ENCODE assay signal across 8 mouse cellular contexts in the genomic region with DNA sequence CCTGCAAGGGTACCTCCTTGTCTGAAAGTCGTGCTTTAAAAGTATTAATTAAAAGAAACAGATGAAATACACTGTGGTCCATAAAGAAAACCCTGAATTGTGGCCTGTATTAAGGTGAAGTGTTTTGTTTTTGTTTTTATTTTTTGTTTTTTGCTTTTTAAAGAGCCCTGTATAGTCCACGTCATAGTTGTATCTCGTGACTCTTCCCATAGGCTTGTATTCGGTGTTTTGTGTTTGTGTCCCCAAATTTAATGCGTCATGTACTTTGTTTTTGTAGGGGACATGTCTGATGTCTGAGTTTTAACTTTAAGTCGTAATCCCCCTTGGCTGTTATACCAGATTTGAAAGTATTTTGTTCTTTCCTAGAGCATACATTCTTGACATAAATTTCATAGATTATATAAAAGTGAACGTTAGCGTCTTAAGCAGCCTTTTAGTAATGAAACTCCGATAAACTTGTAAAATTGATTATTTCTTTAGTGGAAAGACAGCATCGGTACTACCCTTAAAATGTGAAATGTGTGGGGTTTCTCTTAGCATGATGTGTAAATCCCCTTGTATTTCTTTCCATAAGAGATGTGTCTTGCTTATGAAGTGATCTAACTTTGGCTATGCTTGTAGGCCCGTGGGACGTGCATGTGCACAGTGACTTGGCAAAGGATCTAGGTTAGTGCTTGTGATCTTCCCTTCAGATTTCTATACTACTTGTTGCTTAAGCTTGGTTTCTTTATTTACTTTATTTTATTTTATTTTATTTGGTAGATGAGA. TPM values are rescaled to one million over a fixed set of nuclear protein-coding genes. Genes with fewer than 3 reads are reported as not detected.
DNase-seq lines count a peak whose midpoint lies in the region; ATAC-seq and TF ChIP-seq lines count a peak whose summit lies in the region.

No protein-coding gene starts in this region.

- H3K4me1 ChIP-seq in lung, embryonic 14.5 days (ENCODE audit: insufficient read depth) = peaks cover 7% of the 10 kb centered on the region; the same call in 1 of the 2 replicates
- peaks cover 7% of the 10 kb centered on the region for H3K4me1 ChIP-seq in intestine, embryonic 16.5 days (ENCODE audit: control insufficient read depth, insufficient read depth, low read length)
- H3K4me1 ChIP-seq in neural tube, embryonic 15.5 days = peaks cover 26% of the 10 kb centered on the region

- peak overlapping the region; percentile 93 for H3K9ac ChIP-seq in lung, embryonic 14.5 days
- peak overlapping the region; percentile 86 for H3K9ac ChIP-seq in intestine, embryonic 16.5 days (ENCODE audit: low read depth, low read length)
- H3K9ac ChIP-seq in neural tube, embryonic 15.5 days (replicated peaks) = peak overlapping the region; percentile 94

- peaks cover 28% of the 10 kb centered on the region for H3K36me3 ChIP-seq in lung, embryonic 14.5 days (ENCODE audit: insufficient read depth)
- H3K36me3 ChIP-seq in intestine, embryonic 16.5 days (ENCODE audit: control insufficient read depth, insufficient read depth, low read length) = no peaks in the 10 kb centered on the region
- H3K36me3 ChIP-seq in neural tube, embryonic 15.5 days = no peaks in the 10 kb centered on the region

- no peaks in the 10 kb centered on the region for H3K27me3 ChIP-seq in lung, embryonic 14.5 days (ENCODE audit: insufficient read depth, low read length)
- no peaks in the 10 kb centered on the region for H3K27me3 ChIP-seq in intestine, embryonic 16.5 days (replicated peaks; ENCODE audit: control insufficient read depth, insufficient read depth, low read length)
- H3K27me3 ChIP-seq in neural tube, embryonic 15.5 days (replicated peaks) = no peaks in the 10 kb centered on the region

- peak overlapping the region; percentile 81 for H3K4me2 ChIP-seq in lung, embryonic 14.5 days
- H3K4me2 ChIP-seq in intestine, embryonic 16.5 days (ENCODE audit: low read depth, low read length) = peak overlapping the region; percentile 61
- peak overlapping the region; percentile 58 for H3K4me2 ChIP-seq in neural tube, embryonic 15.5 days

- H3K4me3 ChIP-seq in lung, embryonic 14.5 days (ENCODE audit: low read depth, low read length) = peak overlapping the region; percentile 86
- H3K4me3 ChIP-seq in intestine, embryonic 16.5 days (ENCODE audit: low read length) = peak overlapping the region; percentile 84
- H3K4me3 ChIP-seq in neural tube, embryonic 15.5 days (replicated peaks) = peak overlapping the region; percentile 97

- H3K27ac ChIP-seq in lung, embryonic 14.5 days (ENCODE audit: low read depth) = peak overlapping the region; percentile 94; the same call in 1 of the 2 replicates
- no peak overlapping the region for H3K27ac ChIP-seq in intestine, embryonic 16.5 days (ENCODE audit: low read length)
- peak overlapping the region; percentile 95 for H3K27ac ChIP-seq in neural tube, embryonic 15.5 days (replicated peaks)

- no peak for DNase-seq in lung, embryonic 14.5 days
- no peak for DNase-seq in lung, postnatal 14 days
- peak; percentile 31 for DNase-seq in c-Kit-positive CD71-positive TER-119-positive erythroid progenitor cells, embryonic 14.5 days (ENCODE audit: low spot score)
- DNase-seq in left cerebral cortex, postnatal 14 days (ENCODE audit: low spot score in 2 of 2) = no peak
- no peak for DNase-seq in right cerebral cortex, postnatal 4 days
- no peak for DNase-seq in thymus, postnatal 14 days

- H3K9me3 ChIP-seq in lung, embryonic 14.5 days (ENCODE audit: low read depth, low read length) = no peaks in the 10 kb centered on the region
- no peaks in the 10 kb centered on the region for H3K9me3 ChIP-seq in intestine, embryonic 16.5 days (ENCODE audit: control insufficient read depth, low read length)
- H3K9me3 ChIP-seq in neural tube, embryonic 15.5 days (replicated peaks) = no peaks in the 10 kb centered on the region

- WGBS in lung, embryonic 14.5 days = 35% methylated on average over 12 of the region's 12 CpGs
- WGBS in intestine, embryonic 16.5 days = 34% methylated on average over 12 of the region's 12 CpGs
- WGBS in neural tube, embryonic 15.5 days = 50% methylated on average over 12 of the region's 12 CpGs

- no peak for TF ChIP-seq CTCF in lung, embryonic 14.5 days (IDR thresholded peaks at IDR 0.05; ENCODE audit: low read depth)

- ATAC-seq in lung, embryonic 14.5 days (ENCODE audit: insufficient read depth) = no peak
- ATAC-seq in intestine, embryonic 16.5 days = no peak
- ATAC-seq in neural tube, embryonic 15.5 days (ENCODE audit: low FRiP score) = no peak

- intact Hi-C loops in left cerebral cortex, postnatal 14 days (cut with DNase I) = no loop called here

RNA-seq across cellular contexts. Expression of a gene that starts 1.1 kb away (rescaled TPM):
- 89.2 and 92.6 TPM in 2 replicates for polyA plus RNA-seq in lung, embryonic 14.5 days (2014; fragmentation: Nextera tagmentation; extraction: Ambion mirVana)
- polyA plus RNA-seq in intestine, embryonic 16.5 days (2015; fragmentation: Nextera tagmentation; extraction: Ambion mirVana) = 60.0 and 61.0 TPM in 2 replicates
- polyA plus RNA-seq in neural tube, embryonic 15.5 days (2015; fragmentation: Nextera tagmentation; extraction: Ambion mirVana) = 66.6 and 77.3 TPM in 2 replicates
- total RNA-seq in left cerebral cortex, postnatal 14 days (2021) = 10 to 100 TPM; 64.5 to 64.6 TPM

RNA-seq across cellular contexts. Expression of a gene that starts 4.8 kb away (rescaled TPM):
- 17.8 and 17.9 TPM in 2 replicates for polyA plus RNA-seq in lung, embryonic 14.5 days (2014; fragmentation: Nextera tagmentation; extraction: Ambion mirVana)
- polyA plus RNA-seq in intestine, embryonic 16.5 days (2015; fragmentation: Nextera tagmentation; extraction: Ambion mirVana) = 17.7 and 19.6 TPM in 2 replicates
- polyA plus RNA-seq in neural tube, embryonic 15.5 days (2015; fragmentation: Nextera tagmentation; extraction: Ambion mirVana) = 19.0 and 20.6 TPM in 2 replicates
- total RNA-seq in left cerebral cortex, postnatal 14 days (2021) = 10 to 100 TPM; 29.3 to 32.7 TPM
